Mouse (Mus musculus) liver, embryonic 14.5 days (tissue): ENCODE measurements around the gene Mfap1b. TPM values are rescaled to one million over a fixed set of nuclear protein-coding genes. Genes with fewer than 3 reads are reported as not detected.

Source experiments
- ATAC-seq: fragments of 200-750 bp; cut with Nextera tagmentation; 2 replicates; pipeline ENCODE4 v1.8.0; 2017; ENCODE audit warnings: moderate number of reproducible peaks, mild to moderate bottlenecking, moderate library complexity; ENCODE audit not compliant: insufficient read depth
- DNase-seq, 3 experiments: peaks; one replicate each; pipeline ENCODE4 v3.0.0-alpha.2; 2012 to 2013; ENCODE audit warnings: low read depth in 3 of 3, low spot score in 3 of 3
- H3K27ac ChIP-seq: fragments of 300-500 bp; sonication (generic); 2 replicates; pipeline ENCODE4 v1.5.1; 2014; ENCODE audit warnings: moderate library complexity, mild to moderate bottlenecking, control low read depth, inconsistent platforms
- H3K27me3 ChIP-seq: fragments of 300-500 bp; sonication (generic); 2 replicates; pipeline ENCODE4 v1.6.1; 2014; ENCODE audit warnings: mild to moderate bottlenecking, low read length, moderate library complexity; ENCODE audit not compliant: control insufficient read depth, insufficient read depth
- H3K36me3 ChIP-seq: fragments of 300-500 bp; sonication (generic); replicated peaks from 2 replicates; pipeline ENCODE4 v1.6.1; 2014; ENCODE audit warnings: low read depth; ENCODE audit not compliant: control insufficient read depth, insufficient read depth
- H3K4me1 ChIP-seq, 2 experiments: fragments of 200-500 bp in 1 of 2; fragments of 300-500 bp in 1 of 2; sonication (generic) in 1 of 2; replicated peaks; 2 replicates each; pipeline ENCODE4 v1.6.1; 2012 to 2014; ENCODE audit warnings: antibody characterized with exemption in 1 of 2, inconsistent platforms in 1 of 2, low read length in 1 of 2; ENCODE audit not compliant: control insufficient read depth in 2 of 2, insufficient read depth in 2 of 2
- H3K4me2 ChIP-seq: fragments of 300-500 bp; sonication (generic); 2 replicates; pipeline ENCODE4 v1.6.1; 2014; ENCODE audit warnings: low read depth, mild to moderate bottlenecking, control low read depth, moderate library complexity
- H3K4me3 ChIP-seq, 2 experiments: fragments of 200-500 bp in 1 of 2; fragments of 300-500 bp in 1 of 2; sonication (generic) in 1 of 2; 2 replicates each; pipeline ENCODE4 v1.5.1; 2012 to 2014; ENCODE audit warnings: low read depth in 2 of 2, low read length in 2 of 2, mild to moderate bottlenecking in 2 of 2, control low read depth in 1 of 2, inconsistent platforms in 1 of 2, moderate library complexity in 1 of 2; ENCODE audit not compliant: insufficient read depth in 1 of 2
- H3K9ac ChIP-seq: fragments of 300-500 bp; sonication (generic); replicated peaks from 2 replicates; pipeline ENCODE4 v1.6.1; 2014; ENCODE audit warnings: mild to moderate bottlenecking, control low read depth, moderate library complexity
- H3K9me3 ChIP-seq: fragments of 300-500 bp; sonication (generic); 2 replicates; pipeline ENCODE4 v1.6.1; 2016; ENCODE audit warnings: low read length, mixed read lengths; ENCODE audit not compliant: control insufficient read depth
- CTCF ChIP-seq: IDR thresholded peaks from 2 replicates; pipeline ENCODE4 v1.5.1; 2016; ENCODE audit warnings: antibody characterized with exemption, low read depth, control low read depth
- EP300 ChIP-seq: IDR thresholded peaks from 2 replicates; pipeline ENCODE4 v1.6.1; 2016; ENCODE audit warnings: antibody characterized with exemption, low read depth
- WGBS: fragments of 180-500 bp; shearing (Covaris S2); extraction: QIAGEN DNeasy Blood & Tissue Kit; methylation state at CpG from one replicate; pipeline ENCODE4 v1.1.7; 2014; ENCODE audit not compliant: insufficient replicate concordance; 5-methylcytosine and 5-hydroxymethylcytosine counted together
- polyA plus RNA-seq, 2 experiments: library from polyadenylated mRNA; depleted of rRNA in 1 of 2; stranded (reverse) in 1 of 2; unstranded in 1 of 2; fragments of >200 nt; fragmentation: Nextera tagmentation in 1 of 2; extraction: Ambion mirVana in 1 of 2; gene quantifications; 2 replicates each; pipeline versions ENCODE4 v1.2.1 to v1.2.3; 2012 to 2014

Mfap1b gene
- polyA plus RNA-seq, 2 experiments = 8.7 to 20.1 TPM

DNA sequence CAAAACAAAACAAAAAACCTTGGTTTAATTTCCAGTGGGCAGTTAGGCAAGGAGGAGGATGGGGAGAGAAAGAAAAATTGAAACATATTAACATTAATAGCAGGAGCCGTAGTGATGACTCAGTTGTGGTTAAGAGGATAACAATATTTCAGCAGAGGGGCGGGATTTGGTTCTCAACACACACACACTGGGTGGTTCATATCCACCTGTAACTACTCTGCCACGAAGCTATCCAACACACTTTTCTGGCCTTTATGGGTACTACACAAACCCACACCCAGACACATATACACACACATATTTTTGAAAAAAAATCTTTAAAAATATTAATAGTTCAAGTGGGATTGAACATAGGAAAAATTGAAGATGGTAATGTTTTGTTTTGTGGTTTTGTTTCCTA lies 26.9 kb downstream of the Mfap1b start:
- no peak overlapping the region for H3K9ac ChIP-seq
- H3K4me1 ChIP-seq = peaks cover 14 to 21% of the 10 kb centered on the region in 2 experiments

DNA sequence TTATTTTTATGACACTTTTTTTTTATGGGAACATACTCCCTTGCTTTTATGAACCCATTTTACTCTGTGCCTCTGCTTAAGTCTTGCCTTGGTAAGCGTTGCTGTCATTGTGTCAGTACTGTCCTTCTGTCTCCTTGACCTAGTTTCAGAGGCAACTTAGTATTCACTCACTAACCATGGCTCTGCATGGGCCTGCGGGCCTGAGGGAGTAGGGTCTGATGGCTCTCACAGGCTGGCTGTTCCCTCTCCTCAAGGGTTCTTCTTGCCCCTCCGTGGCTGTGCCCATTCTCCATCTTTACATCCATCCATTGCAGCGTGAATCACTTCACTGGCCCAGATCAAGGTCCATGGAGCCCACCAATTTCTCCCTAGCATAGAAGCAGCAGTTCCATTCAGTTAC lies 27.4 kb downstream of the Mfap1b start:
- Histone ChIP-seq H3K36me3 (peaks cover 4% of the 10 kb centered on the region), H3K4me1 (peaks cover 14 to 20% of the 10 kb centered on the region in 2 experiments), H3K4me2 (no peak overlapping the region), H3K4me3 (no peak overlapping the region), H3K9me3 (no peaks in the 10 kb centered on the region), H3K9ac (no peak overlapping the region), H3K27me3 (peaks cover 3% of the 10 kb centered on the region), H3K27ac (no peak overlapping the region)
- ATAC-seq (no peak), DNase-seq (no peak)
- TF ChIP-seq CTCF (no peak), EP300 (no peak)
- WGBS = 60% methylated on average over 4 of the region's 4 CpGs

More for the DNA sequence above, 26.9 kb downstream of the Mfap1b start:
- no peak for TF ChIP-seq EP300
- TF ChIP-seq CTCF = no peak
- no peak overlapping the region for H3K4me2 ChIP-seq
- H3K36me3 ChIP-seq = peaks cover 4% of the 10 kb centered on the region
- peaks cover 1% of the 10 kb centered on the region for H3K27me3 ChIP-seq
- H3K27ac ChIP-seq = no peak overlapping the region
- 42% methylated on average over 3 of the region's 3 CpGs for WGBS
- no peaks in the 10 kb centered on the region for H3K9me3 ChIP-seq
- no peak overlapping the region for H3K4me3 ChIP-seq
- DNase-seq (no peak), ATAC-seq (no peak)

DNA sequence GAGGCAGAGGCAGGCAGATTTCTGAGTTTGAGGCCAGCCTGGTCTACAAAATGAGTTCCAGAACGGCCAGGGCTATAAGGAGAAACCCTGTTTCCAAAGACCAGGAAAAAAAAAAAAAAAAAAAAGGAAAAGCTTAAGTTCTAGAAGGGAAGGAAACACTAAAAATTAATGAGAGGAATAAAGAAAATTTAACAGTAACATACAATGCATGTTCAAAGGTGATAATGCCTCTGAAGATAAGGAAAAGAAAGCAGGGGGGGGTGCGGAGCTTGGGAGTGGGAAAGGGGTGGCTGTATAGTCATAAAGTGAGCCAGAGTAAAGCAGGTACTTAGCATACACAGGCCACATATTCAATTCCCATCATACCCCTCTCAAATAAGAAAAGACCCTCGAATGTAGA lies 28.8 kb downstream of the Mfap1b start:
- 55% methylated on average over 3 of the region's 3 CpGs for WGBS
- Histone ChIP-seq H3K9ac (no peak overlapping the region), H3K27me3 (peaks cover 3% of the 10 kb centered on the region)

DNA sequence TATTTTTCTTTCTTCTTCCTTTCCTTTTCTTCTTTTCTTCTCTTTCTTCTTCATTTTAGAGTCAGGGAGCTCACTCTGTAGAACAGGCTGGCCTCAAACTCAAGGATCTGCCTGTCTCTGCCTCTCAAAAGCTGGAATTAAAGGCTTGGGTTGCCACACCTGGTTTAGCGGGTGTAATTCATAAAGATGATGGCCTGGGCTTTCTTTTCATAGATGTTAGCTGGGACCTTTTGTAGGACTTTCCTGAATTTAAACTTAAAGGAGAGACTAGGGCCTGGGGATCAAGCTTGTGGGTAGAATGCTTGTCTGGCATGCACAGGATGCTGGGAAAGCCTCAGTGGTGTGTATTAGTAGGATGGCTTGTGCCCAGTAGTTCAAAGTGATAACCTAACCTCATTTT lies 29.7 kb downstream of the Mfap1b start, which contains the start of gene Ell3:
Gene Ell3, minus strand, starts transcription at position 101 of the 400 bp plus-strand sequence.
- Histone ChIP-seq H3K4me3 (peak within 1 kb of the TSS in 1 of 2 experiments; percentile 55; a peak in 1 of 4 replicates), H3K4me2 (peak within 1 kb of the TSS; percentile 81), H3K4me1 (peaks cover 11 to 13% of the 10 kb centered on the region in 2 experiments), H3K27ac (no peak within 1 kb of the TSS), H3K9me3 (no peaks in the 10 kb centered on the region), H3K9ac (no peak within 1 kb of the TSS; the same call in 1 of the 2 replicates), H3K27me3 (peaks cover 3% of the 10 kb centered on the region), H3K36me3 (peaks cover under 1% of the 10 kb centered on the region; the same call in 1 of the 2 replicates)
- no peak for TF ChIP-seq CTCF
- no peak for TF ChIP-seq EP300
- ATAC-seq = no peak
- DNase-seq = no peak
- WGBS = 67% methylated on average over 1 of the region's 1 CpGs

More for the DNA sequence above, 28.8 kb downstream of the Mfap1b start:
- TF ChIP-seq CTCF = no peak
- no peak for TF ChIP-seq EP300
- H3K4me3 ChIP-seq = no peak overlapping the region
- peaks cover 11 to 13% of the 10 kb centered on the region in 2 experiments for H3K4me1 ChIP-seq
- H3K9me3 ChIP-seq = no peaks in the 10 kb centered on the region
- H3K4me2 ChIP-seq = no peak overlapping the region
- ATAC-seq (no peak), DNase-seq (no peak)
- no peak overlapping the region for H3K27ac ChIP-seq
- H3K36me3 ChIP-seq = no peaks in the 10 kb centered on the region

DNA sequence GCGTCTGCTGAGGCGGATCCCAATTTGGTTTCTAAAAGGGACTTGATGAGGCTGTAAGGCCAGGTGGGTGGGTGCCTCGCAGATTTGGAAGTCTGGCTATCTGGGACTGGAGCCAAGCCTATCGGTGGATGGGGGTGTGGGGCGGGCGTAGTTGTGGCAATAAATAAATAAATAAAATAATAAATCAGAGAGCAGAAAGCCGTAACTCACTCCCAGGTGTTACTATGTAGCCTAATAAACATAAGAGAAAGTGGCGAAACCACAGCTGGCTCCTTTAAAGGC lies 30.9 kb downstream of the Mfap1b start:
- peak overlapping the region; percentile 81 for H3K4me2 ChIP-seq
- H3K27ac ChIP-seq = no peak overlapping the region; the same call in 1 of the 2 replicates
- 20% methylated on average over 8 of the region's 8 CpGs for WGBS
- no peaks in the 10 kb centered on the region for H3K9me3 ChIP-seq
- no peak for DNase-seq
- peak overlapping the region; percentile 44 to 55 for H3K4me3 ChIP-seq
- H3K4me1 ChIP-seq = peaks cover 7 to 9% of the 10 kb centered on the region in 2 experiments
- no peak for ATAC-seq
- TF ChIP-seq EP300 (no peak), CTCF (no peak)
- H3K27me3 ChIP-seq = peaks cover 3% of the 10 kb centered on the region
- peak overlapping the region; percentile 41 for H3K9ac ChIP-seq
- peaks cover 9% of the 10 kb centered on the region for H3K36me3 ChIP-seq
